Mouse (Mus musculus): Measurements from ENCODE around the gene Srpr. TPM values are rescaled to one million over a fixed set of nuclear protein-coding genes. Genes with fewer than 3 reads are reported as not detected.
A peak's percentile ranks its signal among the peaks of the same experiment; 100 is the strongest.

The Srpr gene
- polyA plus RNA-seq, 1 experiment from 2014 or later = 54.4 TPM

DNA sequence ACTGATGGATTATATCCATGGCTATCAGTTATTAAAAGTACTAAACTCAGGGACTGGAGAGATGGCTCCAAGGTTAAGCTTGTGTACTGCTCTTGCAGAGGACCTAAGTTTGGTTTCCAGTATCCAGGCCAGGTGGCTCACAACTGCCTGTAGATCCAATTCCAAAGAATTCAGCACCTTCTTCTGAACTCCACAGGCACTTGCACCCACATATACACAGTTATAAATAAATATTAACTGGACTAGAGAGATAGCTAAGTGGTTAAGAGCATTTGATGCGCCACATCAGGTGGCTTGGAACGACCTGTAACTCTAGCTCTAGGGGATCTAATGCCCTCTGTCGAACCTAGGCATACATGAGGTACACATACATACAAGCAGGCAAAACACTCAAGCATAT, 28.7 kb downstream of the Srpr start:
- peaks cover 30% of the 10 kb centered on the region for H3K36me3 ChIP-seq
- ATAC-seq (replicated peaks) = no peak

DNA sequence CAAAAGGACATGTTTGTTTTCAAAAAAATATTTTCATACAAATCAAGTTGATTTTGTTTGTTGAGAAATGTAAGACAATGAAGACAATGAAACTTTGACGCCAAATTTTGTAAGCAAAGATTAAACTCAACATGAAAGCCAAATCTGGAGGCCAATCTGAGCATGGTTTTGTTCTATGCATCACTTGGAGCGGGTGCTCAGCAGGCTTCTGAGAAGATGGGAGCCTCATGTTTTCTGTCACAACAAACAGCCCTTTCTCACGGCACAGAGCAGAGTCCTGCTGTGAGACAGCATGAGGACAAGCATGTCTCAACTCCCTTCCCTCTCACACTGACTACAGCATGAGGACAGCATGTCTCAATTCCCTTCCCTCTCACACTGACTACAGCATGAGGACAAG, 36.0 kb downstream of the Srpr start:
- H3K36me3 ChIP-seq = peaks cover 41% of the 10 kb centered on the region
- no peak overlapping the region for H3K27ac ChIP-seq (replicated peaks)
- ATAC-seq (replicated peaks) = no peak
- H3K4me2 ChIP-seq (replicated peaks) = no peak overlapping the region
- no peaks in the 10 kb centered on the region for H3K4me1 ChIP-seq
- H3K9ac ChIP-seq (replicated peaks) = no peak overlapping the region
- no peaks in the 10 kb centered on the region for H3K27me3 ChIP-seq
- H3K4me3 ChIP-seq = no peak overlapping the region
- no peaks in the 10 kb centered on the region for H3K9me3 ChIP-seq
- WGBS = 48% methylated on average over 3 of the region's 3 CpGs

More for the DNA sequence above, 28.7 kb downstream of the Srpr start:
- H3K9ac ChIP-seq (replicated peaks) = no peak overlapping the region
- H3K9me3 ChIP-seq = no peaks in the 10 kb centered on the region
- H3K4me3 ChIP-seq = no peak overlapping the region
- no peaks in the 10 kb centered on the region for H3K27me3 ChIP-seq
- no peak overlapping the region for H3K27ac ChIP-seq (replicated peaks)
- no peaks in the 10 kb centered on the region for H3K4me1 ChIP-seq
- H3K4me2 ChIP-seq (replicated peaks) = no peak overlapping the region
- 95% methylated on average over 3 of the region's 3 CpGs for WGBS

- H3K4me2 ChIP-seq (replicated peaks) = no peak overlapping the region
- no peak for ATAC-seq (replicated peaks)
- WGBS = 91% methylated on average over 1 of the region's 1 CpGs
Observed at GRCm38 (mm10) chr9:35238371-35238770, 38.4 kb downstream of the Srpr start.

DNA sequence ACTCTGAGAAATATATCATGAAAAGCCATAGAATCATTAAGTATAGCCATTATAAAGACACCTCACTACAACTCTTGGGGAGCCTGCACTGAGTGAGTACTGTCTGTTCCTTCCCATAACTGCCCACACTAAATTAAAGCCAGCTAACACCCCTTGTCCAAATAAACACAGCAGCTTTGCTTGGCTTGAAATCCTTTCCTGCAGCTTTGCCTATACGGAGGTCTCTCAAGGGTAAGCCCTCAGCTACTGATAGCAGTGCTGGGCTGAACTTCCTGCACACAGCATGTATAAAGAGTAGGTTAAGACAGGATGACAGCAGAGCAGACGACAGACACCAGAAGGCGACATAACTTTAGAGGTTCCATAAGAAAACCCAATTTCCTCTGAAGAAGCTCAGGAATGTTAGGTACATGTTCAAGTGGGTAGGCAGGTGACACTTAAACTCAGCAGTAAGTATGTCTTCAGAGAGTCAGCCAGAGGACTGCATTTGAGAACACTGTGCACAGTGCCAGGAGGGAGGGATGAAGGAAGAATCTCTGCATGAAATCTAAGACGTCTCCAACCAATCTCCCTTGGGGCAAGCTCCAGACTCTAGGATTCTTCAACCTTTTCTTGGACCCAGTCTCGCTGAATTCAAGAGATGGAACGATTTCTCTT, 39.1 kb downstream of the Srpr start:
- Histone ChIP-seq H3K4me1 (no peaks in the 10 kb centered on the region), H3K27me3 (no peaks in the 10 kb centered on the region), H3K4me2 (replicated peaks) (no peak overlapping the region), H3K27ac (replicated peaks) (no peak overlapping the region), H3K4me3 (no peak overlapping the region), H3K9me3 (no peaks in the 10 kb centered on the region), H3K9ac (replicated peaks) (no peak overlapping the region), H3K36me3 (peaks cover 20% of the 10 kb centered on the region)
- no peak for ATAC-seq (replicated peaks)
- 88% methylated on average over 6 of the region's 6 CpGs for WGBS

More at GRCm38 (mm10) chr9:35238371-35238770, 38.4 kb downstream of the Srpr start:
- Histone ChIP-seq H3K4me3 (no peak overlapping the region), H3K9ac (replicated peaks) (no peak overlapping the region), H3K4me1 (no peaks in the 10 kb centered on the region), H3K36me3 (peaks cover 21% of the 10 kb centered on the region), H3K27me3 (no peaks in the 10 kb centered on the region), H3K9me3 (no peaks in the 10 kb centered on the region), H3K27ac (replicated peaks) (no peak overlapping the region)

- Histone ChIP-seq H3K4me3 (no peak overlapping the region), H3K9me3 (no peaks in the 10 kb centered on the region), H3K4me1 (0 out of 2 replicates have a peak, but pooled peaks cover 1% of the 10 kb centered on the region), H3K9ac (replicated peaks) (no peak overlapping the region), H3K27me3 (no peaks in the 10 kb centered on the region), H3K4me2 (replicated peaks) (no peak overlapping the region), H3K36me3 (peaks cover 14% of the 10 kb centered on the region), H3K27ac (replicated peaks) (no peak overlapping the region)
- WGBS = 71% methylated on average over 1 of the region's 1 CpGs
- no peak for ATAC-seq (replicated peaks)
Observed at GRCm38 (mm10) chr9:35239734-35240133, 39.8 kb downstream of the Srpr start.

DNA sequence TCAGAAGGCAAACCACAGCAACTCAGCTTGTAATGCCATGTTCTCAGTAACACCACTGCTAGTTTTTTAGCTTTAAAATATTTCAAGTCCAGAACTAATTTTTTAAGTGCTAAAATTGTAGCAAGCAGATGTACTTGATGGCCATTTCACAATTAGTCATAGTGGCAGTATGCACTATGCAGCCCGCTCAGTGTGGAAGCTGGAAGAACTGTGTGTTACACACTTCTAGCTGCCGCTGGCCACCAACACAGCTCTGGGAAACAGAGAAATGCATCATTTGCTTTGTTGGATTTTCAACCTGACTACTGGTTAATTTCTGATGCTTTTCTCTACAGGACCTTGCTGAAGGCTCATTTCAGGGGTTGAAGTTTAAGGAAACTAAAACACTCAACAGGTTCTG, 47.4 kb downstream of the Srpr start:
- H3K9me3 ChIP-seq = no peaks in the 10 kb centered on the region
- H3K9ac ChIP-seq (replicated peaks) = no peak overlapping the region
- peaks cover 14% of the 10 kb centered on the region; the same call in 1 of the 2 replicates for H3K4me1 ChIP-seq
- 88% methylated on average over 2 of the region's 2 CpGs for WGBS
- H3K27me3 ChIP-seq = no peaks in the 10 kb centered on the region
- H3K27ac ChIP-seq (replicated peaks) = no peak overlapping the region
- no peak overlapping the region for H3K4me2 ChIP-seq (replicated peaks)
- peaks cover 4% of the 10 kb centered on the region; the same call in 1 of the 2 replicates for H3K36me3 ChIP-seq
- ATAC-seq (replicated peaks) = no peak
- H3K4me3 ChIP-seq = no peak overlapping the region

DNA sequence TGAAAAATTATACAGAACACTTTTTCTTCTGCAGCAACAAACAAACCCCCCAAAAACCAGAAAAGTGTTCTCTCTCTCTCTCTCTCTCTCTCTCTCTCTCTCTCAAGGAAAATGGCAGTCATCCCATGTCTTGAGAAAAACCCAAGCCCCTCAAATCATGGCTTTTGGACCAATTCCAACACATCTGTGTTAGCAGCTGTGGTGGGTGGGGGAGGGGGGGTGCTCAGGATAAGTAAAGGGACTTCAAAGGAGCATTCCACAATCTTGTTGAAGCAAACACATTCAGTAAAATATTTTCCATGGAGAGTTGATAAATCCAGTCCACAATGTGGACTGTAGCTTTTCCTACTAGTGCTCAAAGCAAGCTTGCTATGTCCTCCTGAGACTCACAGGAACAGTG, 49.5 kb downstream of the Srpr start:
- no peaks in the 10 kb centered on the region for H3K36me3 ChIP-seq
- no peak overlapping the region for H3K9ac ChIP-seq (replicated peaks)
- no peaks in the 10 kb centered on the region for H3K9me3 ChIP-seq
- H3K27me3 ChIP-seq = no peaks in the 10 kb centered on the region
- H3K4me1 ChIP-seq = peaks cover 14% of the 10 kb centered on the region; the same call in 1 of the 2 replicates
- ATAC-seq (replicated peaks) = no peak
- peak overlapping the region; percentile 58; the same call in 1 of the 2 replicates for H3K27ac ChIP-seq (replicated peaks)
- H3K4me3 ChIP-seq = no peak overlapping the region
- H3K4me2 ChIP-seq (replicated peaks) = no peak overlapping the region

DNA sequence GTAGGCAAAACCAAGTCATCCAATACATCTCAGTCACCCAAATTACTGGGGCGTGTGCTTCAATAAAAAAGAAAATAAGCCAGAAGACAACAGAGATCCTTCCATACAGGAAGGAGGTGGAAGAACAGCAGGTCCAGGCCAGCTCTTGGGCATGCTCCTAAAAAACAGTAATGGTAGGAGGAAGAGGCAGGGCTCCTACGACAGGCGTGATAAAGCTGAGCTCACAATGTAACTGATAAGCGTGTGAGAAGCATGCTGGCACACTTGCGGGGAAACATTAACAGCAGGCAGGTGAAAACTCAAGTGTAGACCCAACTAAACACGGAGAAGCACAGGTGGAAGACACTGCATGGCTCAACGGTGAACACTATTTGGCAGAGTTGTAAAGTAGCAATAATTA, 57.4 kb downstream of the Srpr start:
- Histone ChIP-seq H3K27me3 (no peaks in the 10 kb centered on the region), H3K36me3 (0 out of 2 replicates have a peak, but pooled peaks cover 10% of the 10 kb centered on the region), H3K4me1 (no peaks in the 10 kb centered on the region), H3K9me3 (no peaks in the 10 kb centered on the region), H3K9ac (replicated peaks) (no peak overlapping the region), H3K4me2 (replicated peaks) (no peak overlapping the region), H3K27ac (replicated peaks) (no peak overlapping the region), H3K4me3 (no peak overlapping the region)
- no peak for ATAC-seq (replicated peaks)
- WGBS = 93% methylated on average over 7 of the region's 7 CpGs

DNA sequence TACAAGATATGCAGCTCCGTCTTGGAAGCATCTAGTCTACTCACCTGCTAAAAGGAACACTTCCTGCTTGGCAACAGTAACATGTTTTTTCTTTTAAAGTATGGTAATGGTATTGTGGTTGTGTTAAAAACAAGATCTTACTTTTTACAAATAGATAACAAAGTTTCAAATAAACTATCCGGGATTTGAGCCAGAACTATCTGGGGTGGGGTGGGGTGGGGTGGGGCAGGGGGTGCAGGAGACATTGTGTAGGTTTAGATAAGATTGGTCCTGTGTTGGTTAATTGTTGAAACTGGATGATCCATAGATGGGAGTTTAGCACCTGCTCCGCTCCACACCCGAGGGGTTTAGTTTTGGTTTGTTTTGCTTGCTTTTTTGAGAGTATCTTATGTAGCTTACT, 62.4 kb downstream of the Srpr start:
- Histone ChIP-seq H3K27ac (replicated peaks) (no peak overlapping the region), H3K9me3 (no peaks in the 10 kb centered on the region), H3K4me2 (replicated peaks) (no peak overlapping the region), H3K4me3 (no peak overlapping the region), H3K27me3 (no peaks in the 10 kb centered on the region), H3K4me1 (peaks cover 14% of the 10 kb centered on the region), H3K36me3 (0 out of 2 replicates have a peak, but pooled peaks cover 10% of the 10 kb centered on the region), H3K9ac (replicated peaks) (no peak overlapping the region)
- 88% methylated on average over 4 of the region's 4 CpGs for WGBS
- ATAC-seq (replicated peaks) = no peak

DNA sequence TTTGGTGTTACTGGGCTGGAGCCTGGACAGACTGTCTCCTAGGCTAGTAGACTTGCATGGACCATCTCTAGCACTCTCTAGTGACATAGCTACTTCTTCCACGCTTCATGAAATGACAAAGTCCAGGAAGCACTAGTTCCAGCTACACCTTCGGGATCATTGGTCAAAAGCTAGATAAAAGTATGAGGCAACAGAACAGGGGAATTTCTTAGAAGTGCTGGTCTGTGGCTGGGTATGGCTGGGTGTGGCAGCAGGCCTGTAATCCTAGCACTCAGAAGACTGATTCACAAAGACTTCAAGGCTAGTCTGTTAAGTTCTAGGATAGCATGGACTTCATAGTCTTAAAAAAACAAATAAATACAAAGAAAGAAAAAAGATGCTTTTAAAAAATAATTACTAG, 63.5 kb downstream of the Srpr start:
- H3K27ac ChIP-seq (replicated peaks) = no peak overlapping the region
- no peaks in the 10 kb centered on the region for H3K9me3 ChIP-seq
- H3K9ac ChIP-seq (replicated peaks) = no peak overlapping the region
- peaks cover 19% of the 10 kb centered on the region for H3K4me1 ChIP-seq
- no peak for ATAC-seq (replicated peaks)
- 0 out of 2 replicates have a peak, but pooled peaks cover 10% of the 10 kb centered on the region for H3K36me3 ChIP-seq
- H3K4me2 ChIP-seq (replicated peaks) = no peak overlapping the region
- no peak overlapping the region for H3K4me3 ChIP-seq
- H3K27me3 ChIP-seq = no peaks in the 10 kb centered on the region
- 93% methylated on average over 2 of the region's 2 CpGs for WGBS

DNA sequence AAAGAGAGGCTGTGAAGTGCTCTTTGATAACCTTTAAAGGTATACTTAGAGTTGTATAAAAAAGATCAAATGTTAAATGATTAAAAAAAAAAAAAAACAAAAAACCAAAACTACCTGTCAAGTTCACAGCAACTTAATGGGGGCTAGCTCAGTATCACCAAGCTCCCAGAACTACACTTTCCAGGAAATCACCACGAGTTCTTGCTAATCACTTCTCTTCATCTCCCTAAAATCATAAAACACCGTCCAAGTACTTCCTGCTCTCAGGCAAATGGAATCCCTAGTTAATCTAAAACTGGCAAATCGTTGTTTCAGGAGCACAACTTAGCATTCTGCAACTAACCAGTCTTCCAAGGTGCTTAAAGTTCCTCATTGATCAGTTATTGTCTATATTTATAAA, 64.5 kb downstream of the Srpr start:
- Histone ChIP-seq H3K27ac (replicated peaks) (no peak overlapping the region), H3K9me3 (no peaks in the 10 kb centered on the region), H3K4me3 (no peak overlapping the region), H3K9ac (replicated peaks) (no peak overlapping the region), H3K27me3 (no peaks in the 10 kb centered on the region), H3K36me3 (0 out of 2 replicates have a peak, but pooled peaks cover 6% of the 10 kb centered on the region), H3K4me2 (replicated peaks) (no peak overlapping the region), H3K4me1 (peaks cover 24% of the 10 kb centered on the region)
- WGBS = 89% methylated on average over 3 of the region's 3 CpGs
- ATAC-seq (replicated peaks) = no peak

- ATAC-seq (replicated peaks) = peak; percentile 97
- Histone ChIP-seq H3K27ac (replicated peaks) (peak within 1 kb of the TSS; percentile 90), H3K9ac (replicated peaks) (peak within 1 kb of the TSS; percentile 95), H3K4me3 (peak within 1 kb of the TSS; percentile 87), H3K36me3 (peaks cover 5% of the 10 kb centered on the region; the same call in 1 of the 2 replicates), H3K4me2 (replicated peaks) (peak within 1 kb of the TSS; percentile 70), H3K9me3 (no peaks in the 10 kb centered on the region), H3K4me1 (peaks cover 24% of the 10 kb centered on the region), H3K27me3 (no peaks in the 10 kb centered on the region)
- WGBS = under 1% methylated on average over 62 of the region's 62 CpGs
Observed at GRCm38 (mm10) chr9:35267146-35267975, 67.4 kb downstream of the Srpr start, which contains the start of the genes Fam118b and Rpusd4. TSS of gene Fam118b (minus strand) at chr9:35267805. TSS of gene Rpusd4 (plus strand) at chr9:35267865.
